Mouse (Mus musculus) cerebellum, adult 18-20 months (tissue): Measurements from ENCODE around the gene Hist1h2bf.
A peak's percentile ranks its signal among the peaks of the same experiment; 100 is the strongest.
"Not testable (repeated sequence)": the region's sequence is repeated elsewhere in the genome, so short reads cannot be mapped to it uniquely, and the experiment has no call there.

Experiments
- DNase-seq, 2 experiments: peaks; one replicate each; pipeline ENCODE4 v3.0.0; 2021

Gene Hist1h2bf

GRCm38 (mm10) chr13:23542225-23542980 lies 31.6 kb downstream of the Hist1h2bf start:
- not testable (repeated sequence) for DNase-seq

DNA sequence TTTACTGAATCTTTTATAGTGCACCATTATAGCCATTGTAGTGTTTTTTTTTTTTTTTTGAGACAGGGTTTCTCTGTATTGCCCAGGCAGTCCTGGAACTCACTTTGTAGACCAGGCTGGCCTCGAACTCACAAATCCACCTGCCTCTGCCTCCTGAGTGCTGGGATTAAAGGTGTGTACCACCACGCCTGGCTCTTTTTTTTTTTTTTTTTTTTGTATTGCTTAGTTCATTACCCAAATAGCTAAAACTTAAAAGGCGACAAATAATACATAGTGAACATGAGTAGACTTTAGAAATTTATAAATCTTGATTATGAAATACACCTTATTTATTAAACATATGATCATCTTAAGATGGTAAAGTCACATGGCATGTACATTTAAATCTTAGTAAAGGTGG lies 32.5 kb downstream of the Hist1h2bf start:
- no peak for DNase-seq

DNA sequence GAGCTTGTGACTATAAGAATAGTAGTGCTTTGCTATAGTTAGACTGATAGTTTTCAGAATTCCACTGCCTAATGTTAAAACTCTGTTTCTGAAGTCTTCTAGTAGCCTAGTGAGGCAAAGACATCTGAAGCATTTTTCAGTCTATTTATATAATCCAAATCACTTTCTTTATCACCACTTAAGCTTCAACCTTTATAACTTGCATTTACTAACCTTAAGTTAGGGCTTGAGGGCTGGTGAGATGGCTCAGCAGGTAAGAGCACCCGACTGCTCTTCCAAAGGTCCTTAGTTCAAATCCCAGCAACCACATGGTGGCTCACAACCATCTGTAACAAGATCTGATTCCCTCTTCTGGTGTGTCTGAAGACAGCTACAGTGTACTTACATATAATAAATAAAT lies 34.2 kb downstream of the Hist1h2bf start:
- DNase-seq = not testable (repeated sequence)

DNA sequence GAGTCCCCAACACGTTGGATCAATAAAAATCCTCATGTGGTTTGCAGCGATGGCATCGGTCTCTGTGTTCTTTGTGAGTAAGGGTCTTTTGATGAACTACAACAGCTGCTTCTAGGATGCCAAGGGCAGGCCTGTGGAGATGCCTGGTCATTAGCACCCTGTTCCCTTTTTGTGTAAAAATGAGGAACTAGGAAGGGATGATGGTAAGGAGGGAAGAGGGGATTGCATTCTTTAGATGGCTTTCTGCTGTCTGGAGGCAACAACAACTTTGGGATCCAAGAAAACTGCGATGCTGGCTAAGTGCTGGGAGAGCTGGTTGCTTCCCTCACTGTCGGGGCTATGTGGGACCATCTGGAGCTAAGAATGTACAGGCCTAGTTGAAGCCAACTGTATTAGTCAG lies 35.7 kb downstream of the Hist1h2bf start:
- DNase-seq = no peak

- DNase-seq = no peak
Observed at GRCm38 (mm10) chr13:23537006-23537710, 36.8 kb downstream of the Hist1h2bf start.

GRCm38 (mm10) chr13:23536076-23536822 lies 37.7 kb downstream of the Hist1h2bf start:
- DNase-seq = no peak

DNA sequence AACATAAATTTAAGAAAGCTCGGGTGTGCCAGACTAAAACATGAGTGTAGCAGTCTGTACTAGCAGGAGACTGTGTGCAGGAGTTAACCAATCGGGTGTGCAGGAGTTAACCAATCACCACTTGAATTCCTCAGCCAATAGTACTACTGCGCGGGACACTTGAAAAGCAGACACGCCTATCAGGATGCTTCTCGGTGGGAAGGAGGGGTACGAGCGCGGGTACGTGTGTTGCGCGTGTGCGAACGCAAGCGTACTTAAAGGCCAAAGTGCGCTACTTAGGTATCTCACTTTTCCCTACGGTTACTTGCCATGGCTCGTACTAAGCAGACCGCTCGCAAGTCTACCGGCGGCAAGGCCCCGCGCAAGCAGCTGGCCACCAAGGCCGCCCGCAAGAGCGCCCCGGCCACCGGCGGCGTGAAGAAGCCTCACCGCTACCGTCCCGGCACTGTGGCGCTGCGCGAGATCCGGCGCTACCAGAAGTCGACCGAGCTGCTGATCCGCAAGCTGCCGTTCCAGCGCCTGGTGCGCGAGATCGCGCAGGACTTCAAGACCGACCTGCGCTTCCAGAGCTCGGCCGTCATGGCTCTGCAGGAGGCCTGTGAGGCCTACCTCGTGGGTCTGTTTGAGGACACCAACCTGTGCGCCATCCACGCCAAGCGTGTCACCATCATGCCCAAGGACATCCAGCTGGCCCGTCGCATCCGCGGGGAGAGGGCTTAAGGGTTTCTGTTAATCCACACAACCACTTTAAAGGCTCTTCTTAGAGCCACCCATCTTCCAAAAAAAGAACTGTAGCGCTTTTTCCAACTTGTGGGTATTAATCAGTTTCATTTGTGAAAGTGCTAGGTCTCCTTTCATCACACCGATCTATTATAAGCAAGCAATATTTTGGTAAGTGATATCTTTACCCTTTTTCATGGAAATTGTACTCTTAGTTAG lies 38.6 kb downstream of the Hist1h2bf start, which contains the start of gene Hist1h3g:
Gene Hist1h3g, plus strand, starts transcription at position 286 of the 939 bp plus-strand sequence.
- DNase-seq = peak; percentile 81 to 88

DNA sequence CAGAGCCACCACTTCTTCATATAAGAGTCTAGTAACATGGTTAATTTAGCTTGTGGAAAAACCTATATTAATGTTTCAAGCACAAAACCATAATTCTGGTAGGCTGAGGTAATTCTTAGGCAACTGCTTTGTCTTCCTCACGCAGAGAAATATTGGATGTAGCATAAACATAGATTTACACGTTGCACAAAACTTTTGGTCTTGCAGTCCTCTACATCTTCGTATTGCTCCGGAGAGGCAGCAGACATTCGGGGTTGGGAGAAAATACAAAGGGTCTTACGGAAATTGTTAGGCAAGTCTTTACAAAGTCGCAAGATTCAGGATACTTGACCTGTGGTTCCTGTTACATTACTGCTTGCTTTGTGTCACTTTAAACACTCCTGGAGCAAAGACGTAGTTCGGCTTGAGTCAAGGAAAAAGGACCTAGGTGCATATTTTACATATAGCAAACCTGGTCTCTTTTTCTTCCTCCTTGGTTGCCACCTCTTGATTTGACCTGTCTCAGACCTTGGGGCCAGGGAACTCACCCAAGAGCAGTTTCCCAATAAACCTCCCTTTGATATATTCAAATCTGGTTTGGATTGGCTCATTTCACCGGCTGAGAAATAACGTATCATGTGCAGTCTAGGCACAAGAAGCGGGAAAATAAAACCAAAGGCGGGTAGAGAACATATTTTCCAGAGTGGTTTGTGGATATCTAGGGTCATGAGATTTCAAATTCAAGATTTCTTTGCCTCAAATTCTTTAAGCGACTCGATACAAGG lies 39.4 kb downstream of the Hist1h2bf start:
- DNase-seq = no peak

DNA sequence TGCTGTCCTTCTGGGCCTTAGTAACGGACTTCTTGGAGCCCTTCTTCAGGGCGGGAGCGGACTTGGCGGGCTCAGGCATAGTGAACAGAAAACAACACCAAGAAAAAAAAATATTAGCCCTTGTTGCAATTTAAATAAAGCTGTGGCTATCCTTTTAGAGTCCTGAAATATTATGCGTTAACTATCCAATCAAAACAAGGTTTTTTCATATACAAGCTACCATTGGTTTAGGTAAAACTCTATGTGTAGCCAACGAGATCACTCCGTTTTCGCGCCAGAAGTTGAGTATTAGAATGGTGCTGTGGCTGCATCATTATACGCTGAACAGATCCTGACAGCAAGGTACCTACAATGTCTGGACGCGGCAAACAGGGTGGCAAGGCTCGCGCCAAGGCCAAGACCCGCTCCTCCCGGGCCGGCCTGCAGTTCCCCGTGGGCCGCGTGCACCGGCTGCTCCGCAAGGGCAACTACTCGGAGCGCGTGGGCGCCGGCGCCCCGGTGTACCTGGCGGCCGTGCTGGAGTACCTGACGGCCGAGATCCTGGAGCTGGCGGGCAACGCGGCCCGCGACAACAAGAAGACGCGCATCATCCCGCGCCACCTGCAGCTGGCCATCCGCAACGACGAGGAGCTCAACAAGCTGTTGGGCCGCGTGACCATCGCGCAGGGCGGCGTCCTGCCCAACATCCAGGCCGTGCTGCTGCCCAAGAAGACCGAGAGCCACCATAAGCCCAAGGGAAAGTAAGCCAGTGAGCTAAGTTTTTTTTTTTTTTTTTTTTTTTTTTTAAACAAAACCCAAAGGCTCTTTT lies 40.2 kb downstream of the Hist1h2bf start, which contains the start of gene Hist1h2af:
Gene Hist1h2af, plus strand, starts transcription at position 347 of the 808 bp plus-strand sequence.
- DNase-seq = peak; percentile 66 to 77

DNA sequence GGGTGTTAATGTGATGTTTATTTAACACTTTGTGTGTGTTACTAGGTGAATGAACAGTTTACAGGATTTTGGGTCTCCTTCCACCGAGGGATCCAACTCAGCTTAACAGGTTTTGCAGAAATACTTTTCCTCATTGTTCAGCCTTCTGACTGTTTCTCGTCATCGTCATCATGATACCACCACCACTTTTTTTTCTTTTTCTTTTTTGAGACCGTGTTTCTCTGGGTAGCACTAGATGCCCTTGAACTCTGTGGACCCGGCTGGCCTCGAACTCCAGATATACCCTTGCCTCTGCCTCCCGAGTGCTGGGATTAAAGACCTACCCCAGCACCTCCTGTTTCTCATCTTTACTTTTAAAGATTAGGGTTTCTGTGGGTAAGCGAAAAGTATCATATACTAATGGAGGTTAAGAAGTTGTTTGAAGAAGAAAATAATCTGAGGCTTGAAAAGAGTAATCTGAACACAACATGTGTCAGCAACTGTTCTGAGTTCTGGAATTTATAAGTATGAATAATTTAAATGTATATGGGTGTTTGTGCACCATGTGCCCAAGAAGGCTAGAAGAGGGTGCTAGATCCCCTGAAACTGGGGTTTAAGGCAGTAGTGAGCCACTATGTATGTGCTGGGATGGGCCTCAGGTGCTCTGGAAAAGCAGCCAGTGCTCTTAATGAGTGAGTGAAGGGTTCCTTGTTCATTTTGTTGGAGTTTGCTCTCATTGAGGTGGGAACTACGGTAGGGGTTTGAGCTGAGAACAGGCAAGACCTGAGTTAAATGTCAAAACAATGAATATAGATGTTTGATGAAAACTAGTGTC lies 41.5 kb downstream of the Hist1h2bf start:
- no peak for DNase-seq

GRCm38 (mm10) chr13:23530901-23531875 lies 42.8 kb downstream of the Hist1h2bf start, which contains the start of gene Hist1h4h:
TSS of gene Hist1h4h (plus strand) at chr13:23531050.
- DNase-seq = peak; percentile 95 to 97

GRCm38 (mm10) chr13:23530181-23530900 lies 43.7 kb downstream of the Hist1h2bf start:
- peak; percentile 43 to 67 for DNase-seq

DNA sequence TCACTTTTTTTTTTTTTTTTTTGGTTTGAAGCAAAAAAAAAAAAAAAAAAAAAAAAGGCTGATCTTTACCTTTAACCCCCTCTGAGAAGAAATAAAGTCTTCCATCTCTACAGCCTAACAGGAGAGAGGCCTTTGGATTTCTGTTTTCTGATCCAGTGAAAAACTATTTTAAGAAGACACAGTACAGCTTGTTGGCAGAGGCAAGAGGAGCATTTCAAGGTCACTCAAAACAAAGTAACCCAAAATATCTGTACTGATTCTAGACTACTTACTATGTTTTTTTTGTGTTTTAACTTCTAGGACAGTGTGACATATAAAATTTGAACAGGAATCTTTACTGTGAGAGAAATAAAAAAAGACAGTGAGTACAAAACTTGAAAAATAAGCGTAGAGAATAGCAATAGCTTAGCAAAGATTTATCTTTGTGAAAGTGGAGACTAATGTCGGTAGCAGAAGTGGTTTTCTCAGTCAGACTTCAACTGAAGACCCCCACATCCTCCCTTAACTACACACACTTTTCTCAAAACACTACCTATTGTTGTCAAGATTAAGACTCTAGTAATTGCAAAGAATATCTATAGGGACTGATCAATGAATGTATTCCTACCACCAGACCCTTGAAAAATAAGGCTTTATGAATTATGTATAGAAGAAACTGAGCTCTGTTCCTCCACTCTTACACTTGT lies 44.4 kb downstream of the Hist1h2bf start:
- DNase-seq = no peak

- no peak for DNase-seq
Observed at GRCm38 (mm10) chr13:23529005-23529404, 45.0 kb downstream of the Hist1h2bf start.

DNA sequence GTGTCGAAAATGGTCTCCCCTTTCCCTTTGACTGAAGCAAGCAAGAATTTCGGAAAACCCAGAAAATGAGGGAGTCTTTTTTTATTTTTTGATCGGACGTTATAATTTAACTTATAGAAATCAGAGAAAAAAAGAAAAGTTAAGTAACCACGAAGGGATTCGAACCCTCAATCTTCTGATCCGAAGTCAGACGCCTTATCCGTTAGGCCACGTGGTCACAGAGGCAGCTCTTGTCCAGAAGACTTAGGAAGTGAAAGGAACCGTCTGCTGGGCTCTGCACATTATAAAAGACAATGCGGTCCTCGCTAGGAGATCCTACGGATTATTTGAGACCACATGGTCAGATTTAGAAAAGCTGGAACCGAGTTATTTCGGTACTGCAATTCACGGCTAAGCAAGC lies 47.7 kb downstream of the Hist1h2bf start:
- peak; percentile 82 to 89 for DNase-seq

- DNase-seq = no peak
Observed at GRCm38 (mm10) chr13:23525901-23526300, 48.1 kb downstream of the Hist1h2bf start.

DNA sequence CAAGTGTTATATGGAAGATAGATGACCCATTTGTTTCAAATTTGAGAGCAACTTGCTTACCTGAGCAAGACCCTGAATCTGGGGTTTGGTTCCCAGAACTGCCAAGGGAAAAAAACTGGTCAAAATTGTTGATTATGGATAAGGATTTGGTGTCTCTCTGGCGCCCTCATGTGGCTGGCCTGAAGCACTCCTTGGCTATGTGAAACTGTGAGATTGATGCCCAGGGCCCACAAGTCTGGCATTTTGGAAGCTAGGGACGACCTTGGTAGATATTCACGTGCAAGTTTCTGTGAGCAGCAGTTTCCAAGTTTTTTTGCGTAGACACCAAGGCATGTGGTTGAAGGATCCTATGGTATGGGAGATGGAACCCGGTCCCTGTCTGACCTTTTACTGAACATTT lies 49.3 kb downstream of the Hist1h2bf start:
- peak; percentile 73 to 75 for DNase-seq
